Mouse (Mus musculus) c-Kit-negative CD71-positive TER-119-positive erythroid progenitor cells, embryonic 14.5 days (primary cell): ENCODE data around the gene Vwa5b1.

ENCODE experiments used
- DNase-seq: peaks from one replicate; pipeline ENCODE4 v3.0.0-alpha.2; 2013; ENCODE audit warnings: low read depth, low spot score

The Vwa5b1 gene

DNA sequence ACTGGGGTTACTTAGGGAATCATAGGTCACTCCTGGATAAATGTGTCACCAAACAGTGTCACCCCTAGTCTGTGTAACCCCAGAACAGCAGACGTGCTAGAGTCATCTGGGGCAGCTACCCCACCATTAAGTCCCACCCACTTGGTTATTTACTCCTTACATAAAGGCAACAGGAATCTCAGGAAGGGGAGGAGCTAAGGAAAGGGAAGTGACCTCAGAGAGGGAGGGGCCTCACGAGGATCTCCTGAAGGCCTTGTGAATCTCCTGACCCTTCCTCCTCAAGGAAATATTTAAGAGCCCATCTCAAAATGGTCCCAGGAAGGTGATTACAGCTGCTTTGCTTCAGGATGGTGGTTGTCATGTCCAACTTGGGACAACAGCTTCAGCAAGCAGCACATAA, 103.9 kb downstream of the Vwa5b1 start:
- no peak for DNase-seq

- DNase-seq = no peak
These were observed 105.7 kb downstream of the Vwa5b1 start for GRCm38 (mm10) chr4:138530011-138530410.

- DNase-seq = no peak
These were observed 110.0 kb downstream of the Vwa5b1 start for GRCm38 (mm10) chr4:138525684-138526083.

DNA sequence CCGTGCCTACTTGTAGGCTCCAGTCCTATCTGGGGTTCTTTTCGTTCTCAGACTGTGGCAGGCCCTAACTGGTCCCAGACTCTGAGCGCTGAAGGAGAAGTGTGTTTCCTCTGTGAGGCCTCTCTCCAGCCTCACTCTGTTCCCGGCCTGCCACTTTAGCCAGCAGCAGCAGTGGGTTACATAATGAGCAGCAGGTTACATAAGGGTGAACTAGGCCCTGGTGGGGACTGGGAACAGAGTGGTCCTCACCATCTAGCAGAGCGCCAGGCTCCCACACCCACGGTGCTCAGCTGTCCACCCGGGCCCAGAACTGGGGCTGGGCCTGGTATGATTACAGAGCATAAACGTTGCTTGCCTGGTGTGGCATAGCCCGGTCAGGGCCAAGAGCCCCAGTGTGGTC, 110.9 kb downstream of the Vwa5b1 start:
- no peak for DNase-seq

DNA sequence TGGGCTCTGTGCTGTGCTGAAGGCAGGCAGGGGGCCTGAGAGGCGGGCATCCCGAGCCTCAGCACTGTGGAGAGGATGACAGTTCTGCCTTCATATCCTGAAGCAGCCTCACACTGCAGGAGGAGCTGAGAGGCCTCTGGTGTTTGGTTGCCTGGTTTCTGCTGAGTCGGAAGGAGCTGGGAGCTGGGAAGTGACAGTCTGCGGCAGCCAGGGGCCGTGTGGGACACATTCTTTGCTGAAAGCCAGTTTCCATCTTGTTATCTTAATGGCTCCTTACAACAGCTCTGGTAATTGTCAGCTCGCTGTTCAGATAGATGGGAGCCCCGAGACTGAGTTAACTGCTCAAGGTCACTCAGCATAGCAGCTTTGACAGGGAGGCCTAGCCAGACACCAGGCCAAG, 111.9 kb downstream of the Vwa5b1 start:
- no peak for DNase-seq

DNA sequence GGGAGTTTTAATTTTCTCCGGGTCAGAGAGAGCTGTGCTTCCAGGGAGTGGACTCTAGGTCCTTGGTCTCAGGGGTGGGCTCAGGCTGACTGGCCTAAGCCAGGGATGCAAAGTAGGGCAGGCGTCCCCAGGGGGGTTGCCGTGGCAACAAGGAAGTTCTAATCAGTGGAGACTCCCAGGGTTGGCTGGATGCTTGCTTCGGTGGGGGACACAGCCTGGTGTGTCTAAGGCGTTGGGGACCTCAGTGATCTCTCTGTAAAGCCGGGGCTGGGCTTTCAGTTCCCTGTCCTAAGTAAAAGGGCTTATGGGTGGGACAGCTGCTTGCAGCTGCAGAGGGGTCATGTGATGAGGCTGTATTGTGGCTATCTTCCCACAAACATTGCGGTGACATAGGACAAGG, 113.4 kb downstream of the Vwa5b1 start:
- DNase-seq = no peak

DNA sequence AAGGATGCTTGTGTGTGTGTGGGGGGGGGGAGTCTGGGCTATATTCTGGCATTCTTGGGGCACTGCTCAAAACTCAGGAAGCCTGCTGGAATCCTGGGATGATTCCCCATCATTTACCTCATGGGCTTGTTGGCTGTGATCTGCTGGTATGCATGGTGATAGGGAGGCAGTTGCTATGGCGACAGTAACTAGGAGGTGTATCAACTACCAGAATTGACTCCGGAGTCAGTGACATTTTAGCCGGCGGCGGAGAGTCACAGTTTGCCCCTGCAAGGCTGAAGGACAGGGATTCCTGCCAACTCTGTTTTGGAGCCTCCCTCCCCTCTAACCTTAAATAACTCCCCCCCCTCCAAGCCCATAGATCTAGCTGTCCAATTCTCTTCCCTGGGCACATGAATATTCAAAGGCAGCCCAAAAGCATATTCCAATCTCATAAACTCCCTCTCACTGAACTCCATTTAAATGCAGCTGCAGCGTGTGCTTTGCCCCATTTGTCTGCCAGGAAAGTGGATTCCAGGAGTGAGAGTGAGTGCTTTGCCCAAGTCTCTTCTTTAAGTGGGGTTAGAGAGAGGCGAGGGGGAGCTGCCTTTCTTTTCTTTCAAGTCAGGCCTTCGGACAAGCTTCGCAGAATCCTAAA, 118.4 kb downstream of the Vwa5b1 start:
- no peak for DNase-seq

- DNase-seq = no peak
These were observed 119.2 kb downstream of the Vwa5b1 start for GRCm38 (mm10) chr4:138516448-138516847.
